Comparison of ENCODE assay signal across 9 mouse cellular contexts in genomic region chr8:118951766-118952741, GRCm38 (mm10).
DNase-seq lines count a peak whose midpoint lies in the region; ATAC-seq and TF ChIP-seq lines count a peak whose summit lies in the region.
"Had no signal": no experiment of that assay in that cellular context is flagged by ENCODE, and none has a peak within 500 bp of the region (broad histone marks: within the 10 kb centered on the region; RNA-seq: fewer than 3 reads in every experiment).

No protein-coding gene starts in this region.

- intact Hi-C loops in gastrocnemius, adult 2 months (cut with DNase I), result no loop called here

- no peaks in the 10 kb centered on the region for H3K4me1 ChIP-seq in midbrain, embryonic 11.5 days (ENCODE audit: control insufficient read depth, insufficient read depth, low read length)
- 0 out of 2 replicates have a peak, but pooled peaks cover 6% of the 10 kb centered on the region for H3K4me1 ChIP-seq in midbrain, embryonic 13.5 days (replicated peaks)
- H3K4me1 ChIP-seq in hindbrain, embryonic 10.5 days (replicated peaks), result no peaks in the 10 kb centered on the region

- DNase-seq in gastrocnemius, postnatal 10 days, result peak; percentile 13
- no peak for DNase-seq in gastrocnemius, adult 2 months
- DNase-seq in midbrain, embryonic 11.5 days (ENCODE audit: low spot score, missing footprints), result peak; percentile 85
- DNase-seq in hindbrain, embryonic 10.5 days (ENCODE audit: low spot score), result peak; percentile 34
- DNase-seq in telencephalon, adult 2 months (ENCODE audit: low read depth, low spot score), result peak; percentile 46
- DNase-seq: lung, postnatal 36 days had no signal

- no peak overlapping the region for H3K4me2 ChIP-seq in midbrain, embryonic 11.5 days
- H3K4me2 ChIP-seq in midbrain, embryonic 13.5 days (replicated peaks), result no peak overlapping the region

- ATAC-seq in midbrain, embryonic 11.5 days (ENCODE audit: low FRiP score), result no peak
- no peak for ATAC-seq in midbrain, embryonic 13.5 days
- no peak for ATAC-seq in activated CD4-positive, CD25-positive, alpha-beta regulatory T cell, adult 4 months
- no peak for ATAC-seq in erythroblast, adult 5-6 weeks (replicated peaks; ENCODE audit: low FRiP score, poor library complexity, severe bottlenecking)

- TF ChIP-seq CTCF in gastrocnemius, adult 2 months (IDR thresholded peaks at IDR 0.05), result no peak

- no peaks in the 10 kb centered on the region for H3K9me3 ChIP-seq in midbrain, embryonic 11.5 days (ENCODE audit: control insufficient read depth, low read length)
- no peaks in the 10 kb centered on the region for H3K9me3 ChIP-seq in midbrain, embryonic 13.5 days
- H3K9me3 ChIP-seq in hindbrain, embryonic 10.5 days, result no peaks in the 10 kb centered on the region

- H3K27me3 ChIP-seq in midbrain, embryonic 11.5 days (ENCODE audit: control insufficient read depth, insufficient read depth, low read length), result no peaks in the 10 kb centered on the region
- H3K27me3 ChIP-seq in midbrain, embryonic 13.5 days, result no peaks in the 10 kb centered on the region
- H3K27me3 ChIP-seq in hindbrain, embryonic 10.5 days (ENCODE audit: insufficient read depth, poor library complexity, severe bottlenecking), result no peaks in the 10 kb centered on the region

- no peaks in the 10 kb centered on the region for H3K36me3 ChIP-seq in midbrain, embryonic 11.5 days (ENCODE audit: control insufficient read depth, insufficient read depth, low read length)
- H3K36me3 ChIP-seq in midbrain, embryonic 13.5 days, result no peaks in the 10 kb centered on the region
- H3K36me3 ChIP-seq in hindbrain, embryonic 10.5 days, result no peaks in the 10 kb centered on the region

- no peak overlapping the region for H3K27ac ChIP-seq in gastrocnemius, adult 2 months
- no peak overlapping the region for H3K27ac ChIP-seq in midbrain, embryonic 11.5 days (ENCODE audit: low read depth, low read length)
- no peak overlapping the region for H3K27ac ChIP-seq in midbrain, embryonic 13.5 days
- H3K27ac ChIP-seq in hindbrain, embryonic 10.5 days, result no peak overlapping the region

- WGBS in midbrain, embryonic 11.5 days, result 63% methylated on average over 20 of the region's 20 CpGs
- 63% methylated on average over 20 of the region's 20 CpGs for WGBS in midbrain, embryonic 13.5 days
- WGBS in hindbrain, embryonic 10.5 days, result 63% methylated on average over 20 of the region's 20 CpGs

- H3K9ac ChIP-seq in midbrain, embryonic 11.5 days (ENCODE audit: low read length), result no peak overlapping the region
- no peak overlapping the region for H3K9ac ChIP-seq in midbrain, embryonic 13.5 days (replicated peaks)

- no peak overlapping the region for H3K4me3 ChIP-seq in gastrocnemius, adult 2 months
- H3K4me3 ChIP-seq in midbrain, embryonic 11.5 days (ENCODE audit: low read depth, low read length), result no peak overlapping the region
- H3K4me3 ChIP-seq in midbrain, embryonic 13.5 days (replicated peaks), result no peak overlapping the region
- no peak overlapping the region for H3K4me3 ChIP-seq in hindbrain, embryonic 10.5 days
